Mouse (Mus musculus): ENCODE measurements around the gene Plxnb1. TPM values are rescaled to one million over a fixed set of nuclear protein-coding genes. Genes with fewer than 3 reads are reported as not detected.
"Not testable (repeated sequence)": the region's sequence is repeated elsewhere in the genome, so short reads cannot be mapped to it uniquely, and the experiment has no call there.

The Plxnb1 gene
- polyA plus RNA-seq, 1 experiment from 2014 or later: 12.6 TPM

DNA sequence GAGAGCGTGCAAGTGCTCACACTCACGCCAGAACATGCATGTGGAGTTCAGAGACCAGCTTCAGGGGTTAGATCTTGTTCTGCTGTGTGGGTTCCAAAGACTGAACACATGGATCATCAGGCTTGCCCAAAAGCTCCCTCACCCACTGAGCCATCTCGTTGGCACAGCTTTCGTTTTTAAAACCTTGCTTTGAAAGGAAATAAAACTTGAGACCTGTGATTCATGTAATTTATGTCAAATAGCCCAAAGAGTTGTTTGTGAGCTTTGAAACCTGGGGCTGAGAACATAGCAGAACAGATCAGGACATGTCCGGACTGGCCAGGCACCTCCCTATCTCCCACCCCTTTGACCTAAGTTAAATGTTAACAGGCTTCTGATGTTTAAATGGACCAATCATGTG lies 34.9 kb downstream of the Plxnb1 start:
- H3K4me2 ChIP-seq (ENCODE audit: low read length): no peak overlapping the region
- WGBS: 87% methylated on average over 5 of the region's 5 CpGs
- H3K36me3 ChIP-seq (ENCODE audit: control insufficient read depth, insufficient read depth, low read length): no peaks in the 10 kb centered on the region
- H3K27me3 ChIP-seq (replicated peaks; ENCODE audit: control insufficient read depth, insufficient read depth, low read length): no peaks in the 10 kb centered on the region
- H3K9ac ChIP-seq (ENCODE audit: low read depth, low read length): no peak overlapping the region
- H3K4me1 ChIP-seq (ENCODE audit: control insufficient read depth, insufficient read depth, low read depth, low read length): no peaks in the 10 kb centered on the region
- H3K27ac ChIP-seq (ENCODE audit: low read depth, low read length): no peak overlapping the region
- no peak for ATAC-seq
- no peak overlapping the region for H3K4me3 ChIP-seq (ENCODE audit: low read length)
- no peaks in the 10 kb centered on the region for H3K9me3 ChIP-seq (ENCODE audit: control insufficient read depth, low read length)

DNA sequence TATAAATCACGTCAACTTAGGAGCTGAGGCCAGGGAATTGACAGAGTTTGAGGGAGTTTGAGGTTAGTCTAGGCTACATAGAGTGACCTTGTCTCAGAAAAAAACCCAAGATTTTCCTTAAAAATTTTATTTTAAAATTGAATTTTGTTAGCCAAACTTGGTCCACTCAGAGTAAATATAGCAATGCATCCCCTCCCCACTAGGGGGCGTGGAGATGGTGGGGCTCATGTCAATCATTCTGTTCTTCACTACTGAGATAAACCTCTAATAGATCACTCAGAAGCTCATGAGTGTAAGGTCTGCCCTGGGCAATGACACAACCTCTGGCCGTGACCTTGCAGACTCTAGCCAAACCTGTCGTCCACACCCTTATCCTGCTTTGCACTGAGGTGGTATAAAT lies 45.2 kb downstream of the Plxnb1 start:
- H3K27me3 ChIP-seq (replicated peaks; ENCODE audit: control insufficient read depth, insufficient read depth, low read length); H3K9ac ChIP-seq (ENCODE audit: low read depth, low read length); ATAC-seq; H3K27ac ChIP-seq (ENCODE audit: low read depth, low read length); H3K9me3 ChIP-seq (ENCODE audit: control insufficient read depth, low read length); H3K4me2 ChIP-seq (ENCODE audit: low read length); H3K4me3 ChIP-seq (ENCODE audit: low read length); H3K36me3 ChIP-seq (ENCODE audit: control insufficient read depth, insufficient read depth, low read length); H3K4me1 ChIP-seq (ENCODE audit: control insufficient read depth, insufficient read depth, low read depth, low read length): not testable (repeated sequence)
- 68% methylated on average over 4 of the region's 4 CpGs for WGBS

DNA sequence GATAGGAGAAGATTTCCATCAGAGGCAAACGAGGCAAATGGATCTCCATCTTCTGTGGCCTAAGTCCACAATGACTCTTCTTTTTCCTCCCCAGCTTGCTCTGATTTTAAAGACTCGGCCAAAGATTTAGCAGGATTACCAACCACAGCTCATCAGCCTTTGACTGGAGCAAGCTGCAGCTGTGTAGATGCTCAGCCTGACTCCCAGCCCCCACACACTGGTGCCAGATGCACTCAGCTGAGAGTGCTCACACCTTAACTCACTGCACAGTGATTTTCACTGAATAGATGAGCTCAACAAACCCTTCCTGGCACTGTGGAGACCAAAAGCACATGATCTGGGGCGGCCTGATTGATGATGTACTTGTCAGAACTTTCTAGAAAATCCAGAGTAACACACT lies 66.8 kb downstream of the Plxnb1 start, which contains the start of gene Fbxw21:
Fbxw21 (minus strand) TSS at position 101 of the 400 bp plus-strand sequence.
- Histone ChIP-seq H3K4me2 (ENCODE audit: low read length) (no peak within 1 kb of the TSS), H3K27me3 (replicated peaks; ENCODE audit: control insufficient read depth, insufficient read depth, low read length) (no peaks in the 10 kb centered on the region), H3K27ac (ENCODE audit: low read depth, low read length) (no peak within 1 kb of the TSS), H3K9me3 (ENCODE audit: control insufficient read depth, low read length) (no peaks in the 10 kb centered on the region), H3K36me3 (ENCODE audit: control insufficient read depth, insufficient read depth, low read length) (no peaks in the 10 kb centered on the region), H3K4me3 (ENCODE audit: low read length) (no peak within 1 kb of the TSS), H3K9ac (ENCODE audit: low read depth, low read length) (no peak within 1 kb of the TSS), H3K4me1 (ENCODE audit: control insufficient read depth, insufficient read depth, low read depth, low read length) (no peaks in the 10 kb centered on the region)
- ATAC-seq: no peak
- 73% methylated on average over 3 of the region's 3 CpGs for WGBS

DNA sequence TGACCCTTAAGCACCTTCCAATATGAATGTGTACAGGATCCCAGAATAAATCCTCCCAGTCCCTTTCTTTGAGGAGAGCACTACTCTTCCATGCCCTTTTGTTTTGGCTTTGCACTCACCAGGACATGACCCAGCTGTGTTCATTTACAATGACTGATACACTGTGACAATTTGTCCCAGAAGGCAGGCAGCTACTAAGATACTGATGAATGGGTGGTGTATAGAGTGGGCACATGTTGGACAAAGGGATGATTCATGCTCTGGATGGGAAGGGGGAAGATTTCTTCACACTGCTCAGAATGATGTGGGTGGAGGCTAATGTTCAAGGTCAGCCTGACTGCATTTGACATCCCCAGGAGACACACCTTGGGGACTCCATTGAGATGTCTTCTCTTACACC lies 72.1 kb downstream of the Plxnb1 start:
- no peaks in the 10 kb centered on the region for H3K4me1 ChIP-seq (ENCODE audit: control insufficient read depth, insufficient read depth, low read depth, low read length)
- 0 out of 2 replicates have a peak, but pooled peaks cover 3% of the 10 kb centered on the region for H3K9me3 ChIP-seq (ENCODE audit: control insufficient read depth, low read length)
- no peaks in the 10 kb centered on the region for H3K36me3 ChIP-seq (ENCODE audit: control insufficient read depth, insufficient read depth, low read length)
- H3K27ac ChIP-seq (ENCODE audit: low read depth, low read length): no peak overlapping the region
- H3K4me2 ChIP-seq (ENCODE audit: low read length): no peak overlapping the region
- no peaks in the 10 kb centered on the region for H3K27me3 ChIP-seq (replicated peaks; ENCODE audit: control insufficient read depth, insufficient read depth, low read length)
- no peak overlapping the region for H3K9ac ChIP-seq (ENCODE audit: low read depth, low read length)
- no peak overlapping the region for H3K4me3 ChIP-seq (ENCODE audit: low read length)
- no peak for ATAC-seq

Other genes starting within 250 kb of the Plxnb1 start
- gene Slc26a6, start 242.1 kb upstream of the Plxnb1 start, polyA plus RNA-seq (2015; fragmentation: Nextera tagmentation; extraction: Ambion mirVana): 21.9 and 22.2 TPM in 2 replicates
- gene Tmem89, start 180.8 kb upstream of the Plxnb1 start, polyA plus RNA-seq (2015; fragmentation: Nextera tagmentation; extraction: Ambion mirVana): 0.17 TPM in 1 of 2 replicates, not detected in the other
- 521 and 553 TPM in 2 replicates for gene Uqcrc1, start 158.8 kb upstream of the Plxnb1 start, polyA plus RNA-seq (2015; fragmentation: Nextera tagmentation; extraction: Ambion mirVana)
- gene Col7a1, start 141.8 kb upstream of the Plxnb1 start, polyA plus RNA-seq (2015; fragmentation: Nextera tagmentation; extraction: Ambion mirVana): 1.5 and 1.7 TPM in 2 replicates
- gene Ucn2, start 109.4 kb upstream of the Plxnb1 start, polyA plus RNA-seq (2015; fragmentation: Nextera tagmentation; extraction: Ambion mirVana): not detected in 2 replicates
- gene Pfkfb4, start 103.6 kb upstream of the Plxnb1 start, polyA plus RNA-seq (2015; fragmentation: Nextera tagmentation; extraction: Ambion mirVana): 31.3 and 31.9 TPM in 2 replicates
- gene Shisa5, start 56.8 kb upstream of the Plxnb1 start, polyA plus RNA-seq (2015; fragmentation: Nextera tagmentation; extraction: Ambion mirVana): 83.2 and 87.5 TPM in 2 replicates
- 13.6 and 14.2 TPM in 2 replicates for gene Trex1, start 35.7 kb upstream of the Plxnb1 start, polyA plus RNA-seq (2015; fragmentation: Nextera tagmentation; extraction: Ambion mirVana)
- 30.0 and 31.8 TPM in 2 replicates for gene Atrip, start 21.3 kb upstream of the Plxnb1 start, polyA plus RNA-seq (2015; fragmentation: Nextera tagmentation; extraction: Ambion mirVana)
- 12.5 and 13.1 TPM in 2 replicates for gene Ccdc51, start 12.9 kb upstream of the Plxnb1 start, polyA plus RNA-seq (2015; fragmentation: Nextera tagmentation; extraction: Ambion mirVana)
- gene Tma7, start 12.8 kb upstream of the Plxnb1 start, polyA plus RNA-seq (2015; fragmentation: Nextera tagmentation; extraction: Ambion mirVana): 586 and 663 TPM in 2 replicates
- gene Fbxw21, start 66.7 kb downstream of the Plxnb1 start, polyA plus RNA-seq (2015; fragmentation: Nextera tagmentation; extraction: Ambion mirVana): not detected in 2 replicates
- not detected in 2 replicates for gene Fbxw13, start 100.6 kb downstream of the Plxnb1 start, polyA plus RNA-seq (2015; fragmentation: Nextera tagmentation; extraction: Ambion mirVana)
- 0.10 TPM in 1 of 2 replicates, not detected in the other for gene Fbxw20, start 139.4 kb downstream of the Plxnb1 start, polyA plus RNA-seq (2015; fragmentation: Nextera tagmentation; extraction: Ambion mirVana)
- gene Fbxw14, start 192.3 kb downstream of the Plxnb1 start, polyA plus RNA-seq (2015; fragmentation: Nextera tagmentation; extraction: Ambion mirVana): not detected in 2 replicates
- not detected in 2 replicates for gene Fbxw28, start 244.3 kb downstream of the Plxnb1 start, polyA plus RNA-seq (2015; fragmentation: Nextera tagmentation; extraction: Ambion mirVana)